Mouse (Mus musculus) liver, adult 2 months (tissue): ENCODE measurements around the gene Mrpl38.

Experiments used
- CTCF ChIP-seq: fragments of 200-500 bp; IDR thresholded peaks from 2 replicates; pipeline ENCODE4 v1.5.1; 2011; ENCODE audit warnings: low read depth, low read length, control low read depth
- POLR2A ChIP-seq: fragments of 200-500 bp; IDR thresholded peaks from 2 replicates; pipeline ENCODE4 v1.6.1; 2011; ENCODE audit warnings: low read length, control low read depth; ENCODE audit not compliant: insufficient read depth; ENCODE audit errors: extremely low read depth

- TF ChIP-seq POLR2A = no peak
- TF ChIP-seq CTCF = no peak
Observed at GRCm38 (mm10) chr11:116134171-116134570, 4.5 kb downstream of the Mrpl38 start.
